Mouse (Mus musculus) heart, adult 2 months (tissue): ENCODE measurements at regions not wholly inside any gene's neighbourhood (a gene's known extent, or its start where the extent isn't known, plus 50 kb on each side); places are given as distances from the start of the nearest gene placed in this dataset.

ENCODE experiments used
- CTCF ChIP-seq: fragments of 200-600 bp; IDR thresholded peaks from 2 replicates; pipeline ENCODE4 v1.8.1; 2022; ENCODE audit warnings: antibody characterized with exemption, mild to moderate bottlenecking, moderate library complexity
- EP300 ChIP-seq: fragments of 200-500 bp; IDR thresholded peaks from 2 replicates; pipeline ENCODE4 v1.6.1; 2011; ENCODE audit warnings: low read depth, low read length, control low read depth; ENCODE audit not compliant: insufficient read depth
- POLR2A ChIP-seq: fragments of 200-500 bp; IDR thresholded peaks from 2 replicates; pipeline ENCODE4 v1.6.1; 2011; ENCODE audit warnings: mild to moderate bottlenecking, low read depth, low read length, control low read depth; ENCODE audit not compliant: insufficient read depth

DNA sequence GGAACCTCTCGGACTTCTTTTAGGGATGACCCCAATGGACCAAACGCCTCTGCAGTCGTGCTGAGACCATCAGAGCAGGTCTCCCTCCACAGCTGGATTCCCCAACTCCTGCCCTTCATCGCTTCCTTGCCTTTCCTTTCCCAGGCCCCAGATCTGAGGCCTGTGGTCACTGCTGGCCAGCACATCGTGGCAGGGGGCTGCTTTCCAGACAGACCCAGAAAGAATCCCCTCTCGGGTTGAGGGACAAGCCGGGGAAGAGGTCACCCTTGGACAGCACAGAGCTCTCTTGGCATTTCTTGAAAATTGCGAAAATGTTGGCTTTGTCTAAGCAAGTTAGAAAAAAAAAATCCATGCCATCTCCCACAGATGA lies 134.9 kb upstream of the Haao start:
- TF ChIP-seq CTCF, result no peak
- no peak for TF ChIP-seq EP300
- TF ChIP-seq POLR2A, result no peak
